Mouse (Mus musculus): ENCODE measurements around the gene Utrn. TPM values are rescaled to one million over a fixed set of nuclear protein-coding genes. Genes with fewer than 3 reads are reported as not detected.

Gene Utrn
- total RNA-seq, 2 experiments from 2014 or later: 68.5 to 96.0 TPM

DNA sequence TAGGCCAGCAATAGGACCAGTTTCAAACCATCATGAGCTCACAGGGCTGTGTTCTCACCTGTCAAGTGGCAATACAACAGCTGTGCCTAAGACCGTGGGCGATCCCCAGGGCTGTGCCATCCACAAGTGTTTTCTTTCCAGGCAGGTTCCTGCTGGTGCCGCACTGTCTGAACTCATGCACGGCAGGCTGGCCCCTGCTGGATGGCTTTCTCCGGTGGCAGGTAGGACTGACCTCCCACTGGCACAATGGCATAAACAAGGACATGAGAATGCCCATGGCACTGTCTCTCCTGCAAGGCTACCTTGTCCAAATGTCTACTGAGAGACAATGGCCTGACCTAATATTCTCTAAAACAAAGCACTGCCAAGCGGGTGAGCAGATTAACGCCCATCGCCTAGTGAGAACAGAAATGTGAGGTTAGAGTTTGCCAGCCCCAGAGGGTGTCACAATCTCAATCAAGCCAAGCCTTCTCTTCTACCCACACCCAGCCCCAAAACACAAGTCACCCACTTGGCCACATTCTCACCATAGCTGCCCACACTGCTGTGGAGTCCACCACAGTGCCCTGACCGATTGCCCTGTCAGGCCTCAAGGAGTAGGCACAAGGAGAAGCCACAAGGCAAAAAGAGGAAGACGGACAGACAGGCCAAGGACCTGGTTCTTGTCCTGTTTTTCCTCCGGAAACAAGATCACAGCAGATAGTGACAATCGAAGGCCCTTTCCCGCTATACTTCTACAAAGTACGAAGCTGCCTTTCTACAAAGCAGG, 32.9 kb downstream of the Utrn start:
- peak; percentile 33 for DNase-seq

GRCm38 (mm10) chr10:12834215-12834614, 35.0 kb downstream of the Utrn start:
- DNase-seq: no peak

DNA sequence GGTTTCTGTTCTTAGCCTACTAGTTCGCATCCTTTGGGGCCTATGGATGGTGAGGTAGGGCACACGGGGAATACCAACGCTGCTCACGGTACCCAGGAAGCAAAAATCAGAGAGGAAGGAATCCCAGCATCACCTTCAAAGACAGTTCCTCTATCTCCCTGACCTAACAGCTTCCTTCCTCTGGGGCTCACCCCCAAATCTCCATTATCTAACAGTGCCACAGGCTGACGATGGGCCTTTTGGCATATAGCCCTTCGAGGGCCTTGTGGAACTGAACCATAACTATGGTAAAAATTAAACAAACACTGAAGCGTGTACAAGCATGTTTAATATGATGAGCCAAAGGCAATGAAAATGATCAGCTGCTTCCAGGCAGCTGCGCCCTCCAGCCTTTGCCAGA, 37.0 kb downstream of the Utrn start:
- no peak for DNase-seq

DNA sequence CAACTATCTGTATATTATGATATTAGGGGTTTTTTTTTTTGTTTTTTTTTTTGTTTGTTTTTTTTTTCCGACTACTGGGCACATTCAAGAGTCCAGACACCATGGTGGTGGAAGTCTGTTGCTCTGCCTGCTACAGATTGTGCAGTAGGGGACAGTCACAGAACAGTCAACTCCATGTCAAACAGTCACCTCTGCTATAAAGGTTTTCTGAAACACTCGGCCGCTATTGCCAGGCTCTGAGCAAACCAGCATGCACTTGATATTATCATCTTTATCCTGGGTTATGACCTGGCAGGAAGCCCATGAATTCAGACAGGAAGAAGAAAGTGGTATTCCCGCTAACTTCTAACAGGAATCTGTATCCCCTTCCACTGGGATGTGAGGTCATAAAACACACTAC, 41.4 kb downstream of the Utrn start:
- no peak for DNase-seq

GRCm38 (mm10) chr10:12827306-12827705, 41.9 kb downstream of the Utrn start:
- DNase-seq: peak; percentile 30

DNA sequence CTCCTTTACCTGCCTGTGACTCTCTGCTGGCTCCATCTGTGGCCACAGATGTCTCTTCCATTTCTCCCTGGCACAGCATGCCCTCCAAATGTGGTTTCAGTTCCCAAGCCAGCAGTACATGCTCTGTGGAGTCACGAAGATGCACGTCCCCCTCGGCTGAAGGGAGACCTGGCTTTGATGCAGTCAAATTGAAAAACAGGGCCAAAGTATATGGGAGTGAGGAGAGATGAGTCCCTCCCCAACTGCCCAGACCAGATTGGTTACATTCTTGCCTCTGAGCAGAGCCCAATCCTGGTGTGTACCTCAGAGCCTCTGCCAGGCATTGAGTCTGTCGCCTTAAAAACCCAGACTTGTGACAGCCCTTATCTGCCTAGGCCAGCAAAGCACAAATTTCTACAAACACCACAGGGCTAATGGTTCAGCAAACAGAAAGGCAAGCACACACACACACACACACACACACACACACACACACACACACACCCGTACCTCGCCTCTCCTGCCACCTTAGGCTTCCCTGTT, 42.3 kb downstream of the Utrn start:
- DNase-seq: peak; percentile 23

- no peak for DNase-seq
Observed at GRCm38 (mm10) chr10:12824386-12824785, 44.8 kb downstream of the Utrn start.

GRCm38 (mm10) chr10:12823437-12824219, 45.5 kb downstream of the Utrn start:
- DNase-seq: peak; percentile 29

DNA sequence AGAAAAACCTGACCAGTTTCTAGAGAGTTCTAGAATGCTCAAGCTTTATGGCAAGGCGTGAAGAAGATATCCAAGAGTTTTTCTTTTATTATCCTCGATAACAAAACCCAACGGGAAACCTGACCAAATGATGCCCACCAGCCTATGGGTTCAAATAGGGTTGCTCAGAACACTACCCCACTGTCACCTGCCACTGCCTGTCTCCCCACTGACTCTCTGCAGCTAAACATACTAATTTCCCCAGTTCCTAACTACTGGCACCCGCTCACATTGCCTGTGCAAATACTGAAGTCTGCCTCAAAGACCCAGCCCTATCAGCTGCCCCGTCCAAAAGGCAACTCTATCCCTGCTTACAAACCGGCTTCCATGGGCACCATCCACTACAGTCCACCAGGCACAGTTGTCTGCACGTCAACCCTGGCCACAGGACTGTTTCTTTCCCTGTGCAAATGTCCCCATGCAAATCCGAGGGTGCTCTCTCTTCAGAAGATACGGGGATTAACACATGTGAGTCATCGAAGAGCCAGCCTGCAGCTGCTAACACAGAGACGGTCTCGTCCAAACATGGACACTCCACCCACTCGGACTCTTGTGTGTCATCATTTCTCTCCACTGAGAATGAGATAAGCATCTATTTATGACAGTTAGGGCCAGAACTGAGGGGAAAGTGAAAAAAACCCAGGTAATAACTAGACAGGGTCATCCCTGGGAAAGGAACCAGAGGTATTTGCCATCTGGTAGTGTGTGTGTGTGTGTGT, 48.0 kb downstream of the Utrn start:
- DNase-seq: peak; percentile 55

- peak; percentile 93 for DNase-seq
Observed at GRCm38 (mm10) chr10:12817409-12817808, 51.8 kb downstream of the Utrn start.

DNA sequence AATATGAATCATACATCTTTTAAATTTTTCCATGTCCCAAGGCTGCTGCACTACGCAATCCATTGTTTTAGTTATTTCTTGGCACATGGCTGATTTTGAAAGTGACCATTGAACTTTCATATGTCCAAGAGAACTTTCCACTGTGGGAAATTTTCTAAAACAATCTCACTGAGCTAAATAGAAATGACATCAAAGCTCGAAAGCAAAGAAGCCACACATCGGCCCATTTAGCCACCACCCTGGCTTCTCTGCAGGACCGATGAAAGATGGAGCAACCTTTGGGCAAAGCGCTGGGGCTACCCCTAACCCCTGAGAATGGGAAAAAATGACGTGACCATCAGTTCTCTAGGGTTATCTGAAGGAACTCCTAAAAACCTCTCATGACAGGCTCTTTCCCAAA, 52.6 kb downstream of the Utrn start:
- no peak for DNase-seq

- DNase-seq: no peak
Observed at GRCm38 (mm10) chr10:12814411-12814810, 54.8 kb downstream of the Utrn start.

GRCm38 (mm10) chr10:12813881-12814280, 55.3 kb downstream of the Utrn start:
- no peak for DNase-seq

DNA sequence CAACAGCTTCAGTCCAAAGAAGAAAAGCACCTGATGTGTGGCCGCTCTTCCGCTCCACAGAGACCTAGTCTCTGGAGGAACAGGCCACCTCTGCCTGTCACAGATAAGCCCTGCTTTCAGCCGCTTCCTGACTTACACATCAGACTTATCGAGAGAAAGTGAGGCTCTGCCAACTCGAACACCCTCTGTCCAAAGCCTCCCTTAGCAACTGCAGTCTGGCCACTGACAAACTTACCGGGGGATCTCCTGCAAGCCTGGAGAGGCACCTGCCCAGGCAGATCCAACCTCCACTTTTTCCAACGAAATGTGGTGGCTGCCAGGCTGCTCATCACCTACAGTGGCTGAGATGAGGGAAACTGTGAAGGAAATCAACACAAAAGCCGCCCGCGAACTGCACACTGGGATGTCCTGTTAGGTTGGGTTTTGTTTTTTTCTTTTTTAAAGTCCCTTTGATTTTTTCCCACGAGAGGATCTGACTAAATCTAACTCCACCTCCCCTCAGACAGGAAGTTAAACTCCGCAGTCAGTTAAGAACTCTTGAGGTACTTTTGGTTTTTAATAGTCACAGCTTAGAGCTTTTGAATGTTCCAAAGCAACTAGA, 55.9 kb downstream of the Utrn start:
- peak; percentile 24 for DNase-seq

GRCm38 (mm10) chr10:12812680-12813079, 56.5 kb downstream of the Utrn start:
- DNase-seq: no peak

- DNase-seq: no peak
Observed at GRCm38 (mm10) chr10:12810816-12811215, 58.3 kb downstream of the Utrn start.

- DNase-seq: no peak
Observed at GRCm38 (mm10) chr10:12809702-12810101, 59.5 kb downstream of the Utrn start.

GRCm38 (mm10) chr10:12808467-12808866, 60.7 kb downstream of the Utrn start:
- no peak for DNase-seq

GRCm38 (mm10) chr10:12807706-12808105, 61.5 kb downstream of the Utrn start:
- no peak for DNase-seq

DNA sequence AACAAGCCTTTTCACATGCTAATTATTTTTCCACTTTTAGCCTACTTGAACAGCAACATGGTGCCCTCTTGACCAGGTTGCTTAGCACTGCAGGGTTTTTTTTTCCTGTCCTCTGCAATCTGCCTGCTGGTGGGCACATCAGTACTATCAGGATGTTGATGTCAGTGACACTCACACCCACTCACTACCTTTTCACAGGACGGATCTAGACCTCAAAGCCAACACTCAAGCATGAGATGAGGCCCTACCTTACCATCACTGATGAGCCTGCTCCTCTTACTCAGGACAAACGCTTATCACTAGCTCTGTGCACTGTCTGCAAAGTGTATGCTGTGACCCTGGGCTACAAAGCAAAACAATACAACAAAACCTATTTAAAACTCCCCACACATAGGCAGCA, 63.3 kb downstream of the Utrn start:
- DNase-seq: no peak

DNA sequence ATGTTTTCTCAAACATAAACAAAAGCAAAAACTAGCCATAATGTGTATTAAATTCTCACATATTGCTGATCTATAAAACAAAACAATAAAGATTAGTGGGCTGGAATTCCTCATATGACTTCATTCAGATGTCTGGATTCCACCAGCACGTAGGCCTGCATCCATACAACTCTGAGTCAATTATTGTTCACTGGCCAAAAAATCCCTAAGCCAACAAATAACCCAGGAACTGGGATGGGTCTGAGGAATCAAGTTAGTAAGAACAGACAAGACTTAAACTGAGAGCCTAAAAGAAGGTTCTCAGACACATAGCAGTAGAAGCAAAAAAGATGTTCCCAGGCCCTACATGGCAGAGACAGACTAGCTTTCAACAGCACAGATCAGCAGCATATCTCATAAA, 65.2 kb downstream of the Utrn start:
- no peak for DNase-seq

- no peak for DNase-seq
Observed at GRCm38 (mm10) chr10:12799416-12799815, 69.7 kb downstream of the Utrn start.
